Mouse (Mus musculus) cerebellum, postnatal 4 days (tissue): ENCODE measurements around the gene Lrmda.

ENCODE experiments used
- DNase-seq, 2 experiments: peaks; one replicate each; pipeline ENCODE4 v3.0.0; 2022; ENCODE audit warnings: low spot score in 2 of 2, mixed read lengths in 1 of 2

Lrmda gene

GRCm38 (mm10) chr14:22043420-22043819 is 23.9 kb downstream of the Lrmda start:
- DNase-seq: no peak

- DNase-seq: no peak
These were observed 26.8 kb downstream of the Lrmda start for GRCm38 (mm10) chr14:22046262-22046856.

GRCm38 (mm10) chr14:22048068-22048899 is 28.8 kb downstream of the Lrmda start:
- DNase-seq: no peak

- no peak for DNase-seq
These were observed 29.3 kb downstream of the Lrmda start for GRCm38 (mm10) chr14:22048900-22049199.

- no peak for DNase-seq
These were observed 29.8 kb downstream of the Lrmda start for GRCm38 (mm10) chr14:22049282-22049681.

GRCm38 (mm10) chr14:22051941-22052664 is 32.6 kb downstream of the Lrmda start:
- no peak for DNase-seq

GRCm38 (mm10) chr14:22055630-22056029 is 36.1 kb downstream of the Lrmda start:
- DNase-seq: no peak

GRCm38 (mm10) chr14:22056246-22056645 is 36.7 kb downstream of the Lrmda start:
- no peak for DNase-seq

GRCm38 (mm10) chr14:22058729-22059128 is 39.2 kb downstream of the Lrmda start:
- DNase-seq: no peak

- no peak for DNase-seq
These were observed 39.9 kb downstream of the Lrmda start for GRCm38 (mm10) chr14:22059348-22059861.

GRCm38 (mm10) chr14:22060787-22061186 is 41.3 kb downstream of the Lrmda start:
- no peak for DNase-seq

- no peak for DNase-seq
These were observed 42.8 kb downstream of the Lrmda start for GRCm38 (mm10) chr14:22062117-22062855.

- no peak for DNase-seq
These were observed 49.7 kb downstream of the Lrmda start for GRCm38 (mm10) chr14:22069169-22069568.

- no peak for DNase-seq
These were observed 53.9 kb downstream of the Lrmda start for GRCm38 (mm10) chr14:22073385-22073784.

- DNase-seq: no peak
These were observed 54.7 kb downstream of the Lrmda start for GRCm38 (mm10) chr14:22074229-22074628.

- no peak for DNase-seq
These were observed 64.4 kb downstream of the Lrmda start for GRCm38 (mm10) chr14:22083931-22084330.

GRCm38 (mm10) chr14:22085411-22085810 is 65.9 kb downstream of the Lrmda start:
- DNase-seq: no peak

GRCm38 (mm10) chr14:22088604-22089003 is 69.1 kb downstream of the Lrmda start:
- no peak for DNase-seq

GRCm38 (mm10) chr14:22089331-22089730 is 69.8 kb downstream of the Lrmda start:
- no peak for DNase-seq

GRCm38 (mm10) chr14:22089866-22090470 is 70.5 kb downstream of the Lrmda start:
- DNase-seq: no peak

GRCm38 (mm10) chr14:22090778-22091211 is 71.3 kb downstream of the Lrmda start:
- no peak for DNase-seq
